Mouse (Mus musculus) kidney, adult 2 months (tissue): ENCODE measurements around the gene Vegfa. TPM values are rescaled to one million over a fixed set of nuclear protein-coding genes. Genes with fewer than 3 reads are reported as not detected.

Experiments
- DNase-seq: peaks from one replicate; pipeline ENCODE4 v3.0.0; 2021
- H3K27ac ChIP-seq: fragments of 200-500 bp; 2 replicates; pipeline ENCODE4 v1.5.1; 2012; ENCODE audit warnings: low read depth, low read length, control low read depth, inconsistent platforms; ENCODE audit not compliant: insufficient read depth
- H3K27me3 ChIP-seq: fragments of 200-500 bp; replicated peaks from 2 replicates; pipeline ENCODE4 v1.6.1; 2012; ENCODE audit warnings: mild to moderate bottlenecking, moderate library complexity, low read length, inconsistent platforms; ENCODE audit not compliant: control insufficient read depth, insufficient read depth
- H3K36me3 ChIP-seq: fragments of 200-500 bp; 2 replicates; pipeline ENCODE4 v1.6.1; 2012; ENCODE audit warnings: mild to moderate bottlenecking, moderate library complexity, low read length, inconsistent platforms; ENCODE audit not compliant: control insufficient read depth, insufficient read depth
- H3K4me1 ChIP-seq: fragments of 200-500 bp; 2 replicates; pipeline ENCODE4 v1.6.1; 2011; ENCODE audit warnings: low read length; ENCODE audit not compliant: control insufficient read depth, insufficient read depth
- H3K4me3 ChIP-seq: fragments of 200-500 bp; 2 replicates; pipeline ENCODE4 v1.5.1; 2011; ENCODE audit warnings: mild to moderate bottlenecking, low read depth, low read length, control low read depth; ENCODE audit not compliant: insufficient read depth
- CTCF ChIP-seq: fragments of 200-500 bp; conservative IDR thresholded peaks from 2 replicates; pipeline ENCODE4 v1.5.1; 2011; ENCODE audit warnings: low read depth, mild to moderate bottlenecking, control low read depth, low read length, moderate library complexity, mixed read lengths; ENCODE audit not compliant: insufficient read depth, insufficient read length
- POLR2A ChIP-seq: fragments of 200-500 bp; IDR thresholded peaks from one replicate; pipeline ENCODE4 v1.6.1; 2011; ENCODE audit warnings: low read depth, low read length, control low read depth
- WGBS: fragments of 180-500 bp; shearing (Covaris S2); methylation state at CpG from one replicate; pipeline ENCODE4 v1.1.7; 2018; 5-methylcytosine and 5-hydroxymethylcytosine counted together
- polyA plus RNA-seq: library from polyadenylated mRNA; depleted of rRNA; stranded (reverse); fragments of >200 nt; gene quantifications from 2 replicates; pipeline ENCODE4 v1.2.3, GENCODE M21; 2012; rRNA removed

Vegfa gene
- polyA plus RNA-seq: 336 and 398 TPM in 2 replicates

DNA sequence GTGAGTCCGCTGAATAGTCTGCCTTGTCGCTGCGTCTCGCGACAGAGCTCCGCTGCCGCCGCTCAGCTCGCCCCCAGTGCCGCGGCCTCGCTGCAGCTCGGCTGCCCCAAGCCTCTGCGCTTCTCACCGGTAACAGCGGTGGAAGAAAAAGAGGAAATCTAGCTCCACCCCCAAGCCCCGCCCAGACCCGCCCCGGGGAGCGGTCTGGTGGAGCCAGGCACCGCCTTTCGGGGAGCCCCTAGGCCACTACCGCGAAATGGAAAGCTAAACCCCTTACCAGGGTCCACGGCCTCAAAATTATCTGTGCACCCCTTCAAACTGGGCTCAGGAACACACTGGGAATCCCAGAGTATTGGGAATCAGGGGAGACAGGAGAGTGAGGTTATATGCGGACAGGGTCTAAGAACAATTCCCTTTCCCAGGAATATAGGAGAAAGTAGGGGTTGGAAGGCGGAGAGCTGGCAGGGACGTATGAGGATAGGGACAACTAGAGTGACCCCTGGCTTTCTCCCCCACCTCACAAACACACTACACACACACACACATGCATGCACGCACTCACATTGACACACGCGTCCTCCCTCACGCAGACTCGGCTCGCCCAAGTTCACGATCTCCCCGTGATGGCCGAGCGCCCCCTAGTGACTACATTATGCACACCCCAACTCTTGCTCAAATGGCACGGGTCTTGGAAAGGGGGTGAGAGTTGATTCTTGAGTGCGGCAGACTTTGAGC, at the start of gene Vegfa:
Gene Vegfa, minus strand, starts transcription at position 113 of the 735 bp plus-strand sequence.
- no peaks in the 10 kb centered on the region for H3K27me3 ChIP-seq
- TF ChIP-seq CTCF (peak; percentile 100), POLR2A (peak; percentile 100)
- under 1% methylated on average over 40 of the region's 40 CpGs for WGBS
- peaks cover 3% of the 10 kb centered on the region; the same call in 1 of the 2 replicates for H3K4me1 ChIP-seq
- peak within 1 kb of the TSS; percentile 97 for H3K4me3 ChIP-seq
- DNase-seq: peak; percentile 94
- H3K27ac ChIP-seq: peak within 1 kb of the TSS; percentile 99
- no peaks in the 10 kb centered on the region for H3K36me3 ChIP-seq

DNA sequence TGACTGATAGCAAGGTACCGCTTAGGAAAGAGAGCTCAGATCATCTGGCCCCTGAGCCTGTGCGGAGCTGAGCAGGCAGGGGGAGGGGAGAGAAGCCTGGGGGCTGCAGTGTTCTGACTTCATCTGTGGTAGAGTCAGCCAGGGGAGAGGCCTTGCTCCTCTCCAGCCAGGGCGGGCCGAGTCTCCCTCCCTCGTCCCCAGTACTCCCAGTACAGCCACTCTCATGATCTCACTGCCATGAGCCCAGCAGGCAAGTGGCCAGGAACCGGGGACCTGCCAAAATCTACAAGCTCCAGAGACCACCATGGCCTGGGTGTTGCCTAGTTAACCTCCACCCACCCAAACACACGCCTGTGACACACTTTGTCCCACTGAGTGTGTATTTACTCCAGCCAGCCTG, 49.5 kb upstream of the Vegfa start:
- Histone ChIP-seq H3K27me3 (no peaks in the 10 kb centered on the region), H3K27ac (no peak overlapping the region), H3K36me3 (no peaks in the 10 kb centered on the region), H3K4me1 (no peaks in the 10 kb centered on the region), H3K4me3 (no peak overlapping the region)
- TF ChIP-seq POLR2A (no peak), CTCF (no peak)
- 85% methylated on average over 7 of the region's 7 CpGs for WGBS
- no peak for DNase-seq

DNA sequence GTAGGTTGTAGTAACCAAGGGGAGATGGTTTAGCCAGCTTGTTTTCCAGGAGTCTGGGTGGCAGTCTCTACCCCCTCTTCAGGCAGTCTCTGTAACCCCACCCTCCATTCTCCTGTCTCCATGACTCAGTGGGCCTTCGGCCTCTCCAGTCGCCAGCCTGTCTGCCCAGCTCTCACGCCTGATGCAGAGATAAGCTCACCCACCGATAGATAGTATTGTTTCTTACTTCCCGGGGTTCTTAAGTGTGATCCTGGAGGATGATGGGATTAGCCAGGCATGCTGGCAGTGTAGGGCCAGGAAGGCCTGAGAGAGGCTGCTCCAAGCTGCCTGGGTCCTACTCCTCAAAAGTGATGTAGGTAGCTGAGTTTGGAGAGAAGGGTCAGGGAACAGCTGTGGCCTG, 48.9 kb upstream of the Vegfa start:
- Histone ChIP-seq H3K36me3 (no peaks in the 10 kb centered on the region), H3K27me3 (no peaks in the 10 kb centered on the region)
- WGBS: 82% methylated on average over 5 of the region's 5 CpGs

DNA sequence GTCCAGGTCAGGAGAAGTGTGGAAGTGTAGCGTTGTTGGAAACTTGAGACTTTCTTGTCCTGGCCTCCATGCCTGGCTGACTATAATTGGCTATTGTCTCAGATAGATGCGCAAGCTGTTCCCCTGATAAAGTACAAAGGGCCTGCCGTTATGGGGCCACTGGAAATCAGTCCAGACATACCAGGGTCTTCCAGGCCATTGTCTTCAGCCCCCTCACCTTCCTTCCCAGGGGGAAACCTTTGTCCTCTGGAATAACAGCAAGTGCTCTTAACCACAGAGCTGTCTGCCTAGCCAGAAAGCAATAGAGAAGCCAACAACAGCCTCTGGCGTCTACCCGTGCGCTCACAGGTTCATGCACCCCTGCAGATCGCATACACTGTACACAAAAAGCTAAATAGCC, 48.2 kb upstream of the Vegfa start:
- H3K4me1 ChIP-seq: no peaks in the 10 kb centered on the region
- TF ChIP-seq POLR2A (no peak), CTCF (no peak)
- DNase-seq: no peak
- no peak overlapping the region for H3K27ac ChIP-seq
- WGBS: 75% methylated on average over 7 of the region's 7 CpGs
- no peaks in the 10 kb centered on the region for H3K36me3 ChIP-seq
- H3K27me3 ChIP-seq: no peaks in the 10 kb centered on the region
- H3K4me3 ChIP-seq: no peak overlapping the region

More for the DNA sequence above, 48.9 kb upstream of the Vegfa start:
- Histone ChIP-seq H3K27ac (no peak overlapping the region), H3K4me3 (no peak overlapping the region), H3K4me1 (no peaks in the 10 kb centered on the region)
- TF ChIP-seq POLR2A (no peak), CTCF (no peak)
- no peak for DNase-seq

DNA sequence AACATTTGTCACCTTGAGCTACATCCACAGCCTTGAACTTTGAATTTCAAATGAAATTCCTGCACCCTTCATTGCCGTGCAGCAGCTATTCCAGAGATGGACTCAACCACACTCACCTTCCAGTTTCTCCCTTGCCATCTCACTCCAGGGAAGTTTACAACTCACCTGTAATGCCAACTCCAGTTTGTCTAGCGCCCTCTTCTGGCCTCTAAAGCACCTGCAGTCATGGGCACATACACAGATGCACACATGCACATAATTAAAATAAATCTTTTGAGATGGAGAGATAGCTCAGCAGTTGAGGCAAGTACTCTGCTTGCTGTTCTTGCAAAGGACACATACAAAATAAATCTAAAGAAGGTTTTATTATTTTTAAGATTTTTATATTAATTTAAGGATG, 46.9 kb upstream of the Vegfa start:
- H3K27me3 ChIP-seq: no peaks in the 10 kb centered on the region
- WGBS: 72% methylated on average over 2 of the region's 2 CpGs
- no peaks in the 10 kb centered on the region for H3K4me1 ChIP-seq
- H3K4me3 ChIP-seq: no peak overlapping the region
- TF ChIP-seq CTCF (no peak), POLR2A (no peak)
- DNase-seq: no peak
- no peaks in the 10 kb centered on the region for H3K36me3 ChIP-seq
- no peak overlapping the region for H3K27ac ChIP-seq

DNA sequence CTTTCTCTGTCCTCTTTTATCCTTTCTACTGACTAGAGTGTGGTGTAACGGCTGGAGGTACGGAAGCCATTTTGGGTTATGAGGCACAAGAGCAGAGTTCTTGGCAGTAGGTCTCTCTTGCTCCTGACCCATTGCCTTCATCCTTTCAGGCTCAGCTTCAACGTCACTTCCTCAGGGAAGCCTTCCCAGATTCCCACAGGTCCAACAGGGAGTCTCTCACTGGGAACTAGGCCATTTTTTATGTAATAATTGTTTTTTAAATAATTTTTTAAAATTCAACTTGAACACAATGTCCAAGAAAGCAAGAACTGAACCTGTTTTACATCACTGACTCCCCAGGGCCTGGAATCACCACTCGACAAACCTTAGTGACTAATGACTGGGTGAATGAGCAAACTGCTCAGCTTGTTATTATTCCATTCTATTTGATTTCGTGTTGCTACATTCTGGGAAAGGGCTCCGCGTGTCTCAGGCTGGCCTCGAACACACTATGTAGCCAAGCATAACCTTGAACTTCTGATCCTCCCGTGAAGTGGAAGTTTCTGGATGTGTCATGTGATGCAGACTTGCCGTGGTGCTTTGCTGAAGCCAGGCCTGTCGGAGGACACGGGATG, 45.9 kb upstream of the Vegfa start:
- H3K4me1 ChIP-seq: no peaks in the 10 kb centered on the region
- no peaks in the 10 kb centered on the region for H3K27me3 ChIP-seq
- 89% methylated on average over 12 of the region's 12 CpGs for WGBS
- no peak for TF ChIP-seq CTCF
- no peak for TF ChIP-seq POLR2A
- DNase-seq: no peak
- no peak overlapping the region for H3K4me3 ChIP-seq
- H3K27ac ChIP-seq: no peak overlapping the region
- no peaks in the 10 kb centered on the region for H3K36me3 ChIP-seq

DNA sequence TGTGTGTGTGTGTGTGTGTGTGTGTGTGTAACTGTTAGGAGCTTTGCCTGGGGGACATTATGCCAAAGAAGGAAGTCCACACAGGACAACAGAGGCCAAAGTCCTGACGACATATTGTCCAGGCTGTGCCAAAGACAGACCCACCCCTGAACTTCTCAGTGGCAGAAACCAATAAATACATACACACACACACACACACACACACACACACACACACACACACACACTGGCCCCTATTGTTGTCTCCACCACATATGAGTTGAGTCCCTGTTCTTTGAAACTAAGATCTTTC, 44.0 kb upstream of the Vegfa start:
- WGBS: 50% methylated on average over 1 of the region's 1 CpGs
- H3K36me3 ChIP-seq: no peaks in the 10 kb centered on the region
- H3K4me3 ChIP-seq: no peak overlapping the region
- no peak overlapping the region for H3K27ac ChIP-seq
- no peaks in the 10 kb centered on the region for H3K27me3 ChIP-seq
- DNase-seq: no peak
- H3K4me1 ChIP-seq: no peaks in the 10 kb centered on the region
- TF ChIP-seq CTCF (no peak), POLR2A (no peak)
